Mouse (Mus musculus) heart, embryonic 15.5 days (tissue): Measurements from ENCODE around the gene 9130230L23Rik. TPM values are rescaled to one million over a fixed set of nuclear protein-coding genes. Genes with fewer than 3 reads are reported as not detected.

Experiments used
- ATAC-seq: fragments of 200-750 bp; cut with Nextera tagmentation; replicated peaks from 2 replicates; pipeline ENCODE4 v1.8.0; 2017; ENCODE audit warnings: low read depth, moderate TSS enrichment; ENCODE audit not compliant: insufficient number of reproducible peaks, insufficient read depth, low FRiP score
- H3K27ac ChIP-seq: fragments of 300-500 bp; sonication (generic); 2 replicates; pipeline ENCODE4 v1.5.1; 2015; ENCODE audit warnings: mild to moderate bottlenecking, inconsistent platforms
- H3K27me3 ChIP-seq: fragments of 300-500 bp; sonication (generic); 2 replicates; pipeline ENCODE4 v1.6.1; 2015; ENCODE audit warnings: inconsistent platforms
- H3K36me3 ChIP-seq: fragments of 300-500 bp; sonication (generic); 2 replicates; pipeline ENCODE4 v1.6.1; 2015; ENCODE audit warnings: mild to moderate bottlenecking, inconsistent platforms
- H3K4me1 ChIP-seq: fragments of 300-500 bp; sonication (generic); replicated peaks from 2 replicates; pipeline ENCODE4 v1.6.1; 2015; ENCODE audit warnings: inconsistent platforms
- H3K4me2 ChIP-seq: fragments of 300-500 bp; sonication (generic); 2 replicates; pipeline ENCODE4 v1.6.1; 2015; ENCODE audit warnings: inconsistent platforms, mild to moderate bottlenecking, moderate library complexity
- H3K4me3 ChIP-seq: fragments of 300-500 bp; sonication (generic); 2 replicates; pipeline ENCODE4 v1.5.1; 2015; ENCODE audit warnings: mild to moderate bottlenecking, inconsistent platforms
- H3K9ac ChIP-seq: fragments of 300-500 bp; sonication (generic); 2 replicates; pipeline ENCODE4 v1.6.1; 2015; ENCODE audit warnings: mild to moderate bottlenecking, inconsistent platforms
- H3K9me3 ChIP-seq: fragments of 300-500 bp; sonication (generic); replicated peaks from 2 replicates; pipeline ENCODE4 v1.6.1; 2016; ENCODE audit warnings: inconsistent platforms
- WGBS: fragments of 180-500 bp; shearing (Covaris S2); methylation state at CpG from one replicate; pipeline ENCODE4 v1.1.7; 2015; ENCODE audit warnings: mixed read lengths; 5-methylcytosine and 5-hydroxymethylcytosine counted together
- polyA plus RNA-seq: library from polyadenylated mRNA; unstranded; fragments of >200 nt; fragmentation: Nextera tagmentation; extraction: Ambion mirVana; gene quantifications from 2 replicates; pipeline ENCODE4 v1.2.1, GENCODE M21; 2015

Gene 9130230L23Rik
- polyA plus RNA-seq, 1 experiment from 2014 or later: 0.13 TPM

- Histone ChIP-seq H3K36me3 (no peaks in the 10 kb centered on the region), H3K4me1 (no peaks in the 10 kb centered on the region; the same call in 1 of the 2 replicates), H3K4me2 (no peak overlapping the region), H3K4me3 (no peak overlapping the region), H3K9me3 (no peaks in the 10 kb centered on the region), H3K27ac (no peak overlapping the region), H3K9ac (no peak overlapping the region), H3K27me3 (no peaks in the 10 kb centered on the region)
- ATAC-seq: no peak
- 56% methylated on average over 12 of the region's 12 CpGs for WGBS
Observed at GRCm38 (mm10) chr5:65967091-65967490, 37.0 kb downstream of the 9130230L23Rik start.

GRCm38 (mm10) chr5:65965771-65966279 is 38.3 kb downstream of the 9130230L23Rik start:
- Histone ChIP-seq H3K27me3 (no peaks in the 10 kb centered on the region), H3K27ac (no peak overlapping the region), H3K4me3 (no peak overlapping the region), H3K36me3 (no peaks in the 10 kb centered on the region), H3K9ac (no peak overlapping the region), H3K4me1 (no peaks in the 10 kb centered on the region; the same call in 1 of the 2 replicates), H3K4me2 (no peak overlapping the region), H3K9me3 (no peaks in the 10 kb centered on the region)
- WGBS: 54% methylated on average over 7 of the region's 7 CpGs
- no peak for ATAC-seq

- 87% methylated on average over 5 of the region's 5 CpGs for WGBS
- Histone ChIP-seq H3K27me3 (no peaks in the 10 kb centered on the region), H3K4me2 (no peak overlapping the region), H3K9ac (no peak overlapping the region), H3K27ac (no peak overlapping the region), H3K4me1 (no peaks in the 10 kb centered on the region), H3K9me3 (no peaks in the 10 kb centered on the region), H3K4me3 (no peak overlapping the region), H3K36me3 (no peaks in the 10 kb centered on the region)
- no peak for ATAC-seq
Observed at GRCm38 (mm10) chr5:65963291-65963690, 40.8 kb downstream of the 9130230L23Rik start.

- Histone ChIP-seq H3K27me3 (no peaks in the 10 kb centered on the region), H3K4me3 (no peak overlapping the region), H3K36me3 (no peaks in the 10 kb centered on the region), H3K9ac (no peak overlapping the region), H3K9me3 (no peaks in the 10 kb centered on the region), H3K27ac (no peak overlapping the region), H3K4me1 (peaks cover under 1% of the 10 kb centered on the region; the same call in 1 of the 2 replicates), H3K4me2 (no peak overlapping the region)
- WGBS: 82% methylated on average over 11 of the region's 11 CpGs
- no peak for ATAC-seq
Observed at GRCm38 (mm10) chr5:65960597-65960950, 43.5 kb downstream of the 9130230L23Rik start.

- H3K36me3 ChIP-seq: no peaks in the 10 kb centered on the region
- peaks cover 6% of the 10 kb centered on the region for H3K4me1 ChIP-seq
- no peak overlapping the region for H3K4me2 ChIP-seq
- no peak overlapping the region for H3K27ac ChIP-seq
- no peaks in the 10 kb centered on the region for H3K27me3 ChIP-seq
- 71% methylated on average over 5 of the region's 5 CpGs for WGBS
- H3K4me3 ChIP-seq: no peak overlapping the region
- no peak for ATAC-seq
- no peaks in the 10 kb centered on the region for H3K9me3 ChIP-seq
- no peak overlapping the region for H3K9ac ChIP-seq
Observed at GRCm38 (mm10) chr5:65959893-65960596, 44.0 kb downstream of the 9130230L23Rik start.

- no peaks in the 10 kb centered on the region for H3K27me3 ChIP-seq
- peaks cover 10% of the 10 kb centered on the region for H3K4me1 ChIP-seq
- no peak for ATAC-seq
- no peaks in the 10 kb centered on the region for H3K36me3 ChIP-seq
- no peak overlapping the region for H3K27ac ChIP-seq
- WGBS: 4% methylated on average over 4 of the region's 4 CpGs
- H3K4me2 ChIP-seq: no peak overlapping the region
- H3K9ac ChIP-seq: no peak overlapping the region
- no peak overlapping the region for H3K4me3 ChIP-seq
- no peaks in the 10 kb centered on the region for H3K9me3 ChIP-seq
Observed at GRCm38 (mm10) chr5:65958597-65958996, 45.5 kb downstream of the 9130230L23Rik start.

- no peaks in the 10 kb centered on the region for H3K27me3 ChIP-seq
- no peaks in the 10 kb centered on the region for H3K9me3 ChIP-seq
- H3K9ac ChIP-seq: no peak overlapping the region
- no peak for ATAC-seq
- peaks cover 10% of the 10 kb centered on the region for H3K4me1 ChIP-seq
- H3K4me2 ChIP-seq: peak overlapping the region; percentile 59
- 74% methylated on average over 9 of the region's 9 CpGs for WGBS
- H3K36me3 ChIP-seq: no peaks in the 10 kb centered on the region
- peak overlapping the region; percentile 48 for H3K4me3 ChIP-seq
- H3K27ac ChIP-seq: no peak overlapping the region; the same call in 1 of the 2 replicates
Observed at GRCm38 (mm10) chr5:65956144-65957008, 47.7 kb downstream of the 9130230L23Rik start.

- 26% methylated on average over 23 of the region's 23 CpGs for WGBS
- H3K9ac ChIP-seq: no peak overlapping the region
- peak; percentile 54 for ATAC-seq
Observed at GRCm38 (mm10) chr5:65955343-65956143, 48.5 kb downstream of the 9130230L23Rik start.

GRCm38 (mm10) chr5:65954130-65955080 is 49.7 kb downstream of the 9130230L23Rik start:
- ATAC-seq: no peak
- 85% methylated on average over 15 of the region's 16 CpGs for WGBS
- peak overlapping the region; percentile 59 for H3K4me2 ChIP-seq
- no peak overlapping the region for H3K4me3 ChIP-seq
- no peaks in the 10 kb centered on the region for H3K9me3 ChIP-seq
- H3K9ac ChIP-seq: no peak overlapping the region
- peaks cover 10% of the 10 kb centered on the region for H3K4me1 ChIP-seq
- no peaks in the 10 kb centered on the region for H3K36me3 ChIP-seq
- 0 out of 2 replicates have a peak overlapping the region, but pooled peaks have one; percentile 1 for H3K27ac ChIP-seq
- H3K27me3 ChIP-seq: no peaks in the 10 kb centered on the region

More at GRCm38 (mm10) chr5:65955343-65956143, 48.5 kb downstream of the 9130230L23Rik start:
- Histone ChIP-seq H3K4me2 (peak overlapping the region; percentile 59), H3K36me3 (no peaks in the 10 kb centered on the region), H3K4me3 (peak overlapping the region; percentile 48), H3K27me3 (no peaks in the 10 kb centered on the region), H3K9me3 (no peaks in the 10 kb centered on the region), H3K27ac (peak overlapping the region; percentile 2; the same call in 1 of the 2 replicates), H3K4me1 (peaks cover 10% of the 10 kb centered on the region)

GRCm38 (mm10) chr5:65951513-65951909 is 52.6 kb downstream of the 9130230L23Rik start:
- ATAC-seq: no peak
- Histone ChIP-seq H3K36me3 (no peaks in the 10 kb centered on the region), H3K4me1 (peaks cover 10% of the 10 kb centered on the region), H3K9me3 (no peaks in the 10 kb centered on the region), H3K9ac (no peak overlapping the region), H3K27ac (no peak overlapping the region), H3K4me3 (no peak overlapping the region), H3K4me2 (no peak overlapping the region), H3K27me3 (no peaks in the 10 kb centered on the region)
- WGBS: 71% methylated on average over 4 of the region's 4 CpGs
